Mouse (Mus musculus) kidney, embryonic 14.5 days (tissue): ENCODE results near the gene Slc6a2. TPM values are rescaled to one million over a fixed set of nuclear protein-coding genes. Genes with fewer than 3 reads are reported as not detected.

ENCODE experiments used
- ATAC-seq: fragments of 200-750 bp; cut with Nextera tagmentation; 2 replicates; pipeline ENCODE4 v1.8.0; 2017; ENCODE audit warnings: moderate number of reproducible peaks, mild to moderate bottlenecking, moderate TSS enrichment, moderate library complexity; ENCODE audit not compliant: low FRiP score, low TSS enrichment
- H3K27ac ChIP-seq: fragments of 300-500 bp; sonication (generic); 2 replicates; pipeline ENCODE4 v1.5.1; 2014; ENCODE audit warnings: low read depth, mild to moderate bottlenecking, low read length, moderate library complexity, mixed read lengths
- H3K27me3 ChIP-seq: fragments of 300-500 bp; sonication (generic); 2 replicates; pipeline ENCODE4 v1.6.1; 2014; ENCODE audit warnings: mild to moderate bottlenecking, low read length; ENCODE audit not compliant: control insufficient read depth, insufficient read depth
- H3K36me3 ChIP-seq: fragments of 300-500 bp; sonication (generic); 2 replicates; pipeline ENCODE4 v1.6.1; 2014; ENCODE audit warnings: low read length, mixed read lengths; ENCODE audit not compliant: control insufficient read depth, insufficient read depth
- H3K4me1 ChIP-seq: fragments of 300-500 bp; sonication (generic); 2 replicates; pipeline ENCODE4 v1.6.1; 2014; ENCODE audit warnings: low read length, mixed read lengths; ENCODE audit not compliant: control insufficient read depth, insufficient read depth
- H3K4me2 ChIP-seq: fragments of 300-500 bp; sonication (generic); replicated peaks from 2 replicates; pipeline ENCODE4 v1.6.1; 2014; ENCODE audit warnings: low read depth, mild to moderate bottlenecking, low read length
- H3K4me3 ChIP-seq: fragments of 300-500 bp; sonication (generic); 2 replicates; pipeline ENCODE4 v1.5.1; 2014; ENCODE audit warnings: mild to moderate bottlenecking, low read length
- H3K9ac ChIP-seq: fragments of 300-500 bp; sonication (generic); 2 replicates; pipeline ENCODE4 v1.6.1; 2014; ENCODE audit warnings: low read depth, mild to moderate bottlenecking, low read length, moderate library complexity
- H3K9me3 ChIP-seq: fragments of 300-500 bp; sonication (generic); 2 replicates; pipeline ENCODE4 v1.6.1; 2016; ENCODE audit warnings: low read length; ENCODE audit not compliant: control insufficient read depth
- WGBS: fragments of 180-500 bp; shearing (Covaris S2); extraction: QIAGEN DNeasy Blood & Tissue Kit; methylation state at CpG from one replicate; pipeline ENCODE4 v1.1.7; 2014; 5-methylcytosine and 5-hydroxymethylcytosine counted together
- polyA plus RNA-seq: library from polyadenylated mRNA; unstranded; fragments of >200 nt; fragmentation: Nextera tagmentation; extraction: Ambion mirVana; gene quantifications from 2 replicates; pipeline ENCODE4 v1.2.1, GENCODE M21; 2014

The Slc6a2 gene
- polyA plus RNA-seq, 1 experiment from 2014 or later: 0.03 TPM

DNA sequence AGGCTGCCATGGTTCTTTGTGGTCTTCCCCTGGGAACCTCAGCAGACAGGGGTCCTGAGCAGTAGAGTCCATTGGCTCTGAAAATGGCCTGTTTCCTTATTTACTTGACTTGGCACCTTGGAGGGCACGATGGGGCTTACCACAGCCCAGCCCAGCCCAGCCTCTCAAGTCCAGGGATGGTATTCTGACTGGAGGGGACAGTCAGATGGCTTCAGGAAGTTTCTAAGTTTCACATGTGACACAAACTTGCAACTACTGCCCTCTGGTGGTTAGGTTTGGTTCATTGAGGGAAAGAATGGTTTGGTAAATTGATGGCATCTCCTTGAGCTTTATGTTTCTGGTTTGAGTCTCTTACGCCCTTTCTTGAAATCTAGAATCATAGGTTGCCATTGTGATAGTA is 38.7 kb downstream of the Slc6a2 start:
- Histone ChIP-seq H3K9ac (no peak overlapping the region), H3K27ac (no peak overlapping the region), H3K36me3 (no peaks in the 10 kb centered on the region), H3K4me1 (no peaks in the 10 kb centered on the region), H3K4me2 (no peak overlapping the region), H3K27me3 (no peaks in the 10 kb centered on the region), H3K9me3 (no peaks in the 10 kb centered on the region), H3K4me3 (no peak overlapping the region)
- ATAC-seq: no peak
- WGBS: 48% methylated on average over 2 of the region's 2 CpGs

GRCm38 (mm10) chr8:93010286-93010685 is 50.4 kb downstream of the Slc6a2 start:
- Histone ChIP-seq H3K27ac (no peak overlapping the region), H3K4me3 (no peak overlapping the region), H3K9me3 (no peaks in the 10 kb centered on the region), H3K4me1 (no peaks in the 10 kb centered on the region), H3K27me3 (no peaks in the 10 kb centered on the region), H3K36me3 (no peaks in the 10 kb centered on the region), H3K9ac (no peak overlapping the region), H3K4me2 (no peak overlapping the region)
- 36% methylated on average over 5 of the region's 5 CpGs for WGBS
- no peak for ATAC-seq

DNA sequence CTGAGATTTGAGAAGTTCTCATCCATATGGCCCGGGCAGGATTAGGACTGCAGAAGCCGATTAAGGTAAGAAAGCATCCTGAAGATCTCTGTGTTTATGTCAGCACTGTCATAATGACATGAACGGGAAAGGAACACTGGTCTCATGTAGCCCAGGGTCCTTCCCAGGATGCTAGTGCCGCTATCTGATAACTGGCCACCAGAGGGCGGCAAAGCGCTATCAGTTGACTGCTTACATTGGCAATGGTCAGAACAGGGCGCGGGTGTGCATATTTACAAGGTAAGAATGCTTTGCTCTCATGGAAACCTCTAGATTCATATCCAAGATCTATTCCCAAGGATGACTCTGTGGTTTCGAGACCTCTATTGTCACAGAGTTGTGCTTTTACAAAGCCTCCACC is 51.6 kb downstream of the Slc6a2 start:
- H3K9ac ChIP-seq: no peak overlapping the region

GRCm38 (mm10) chr8:93012226-93012625 is 52.3 kb downstream of the Slc6a2 start:
- Histone ChIP-seq H3K4me3 (no peak overlapping the region), H3K27me3 (no peaks in the 10 kb centered on the region), H3K27ac (no peak overlapping the region), H3K4me1 (no peaks in the 10 kb centered on the region), H3K4me2 (no peak overlapping the region), H3K9me3 (no peaks in the 10 kb centered on the region), H3K9ac (no peak overlapping the region), H3K36me3 (no peaks in the 10 kb centered on the region)
- ATAC-seq: no peak
- WGBS: 76% methylated on average over 6 of the region's 6 CpGs

More for the DNA sequence above, 51.6 kb downstream of the Slc6a2 start:
- Histone ChIP-seq H3K9me3 (no peaks in the 10 kb centered on the region), H3K4me3 (no peak overlapping the region), H3K36me3 (no peaks in the 10 kb centered on the region), H3K27me3 (no peaks in the 10 kb centered on the region), H3K4me1 (no peaks in the 10 kb centered on the region), H3K4me2 (no peak overlapping the region), H3K27ac (no peak overlapping the region)
- whole genome bisulfite sequencing: 8% methylated on average over 9 of the region's 9 CpGs
- ATAC-seq: peak; percentile 82

- no peak for ATAC-seq
- no peak overlapping the region for H3K9ac ChIP-seq
- no peak overlapping the region for H3K4me2 ChIP-seq
- no peak overlapping the region for H3K27ac ChIP-seq
- no peaks in the 10 kb centered on the region for H3K27me3 ChIP-seq
- no peaks in the 10 kb centered on the region for H3K9me3 ChIP-seq
- no peaks in the 10 kb centered on the region for H3K36me3 ChIP-seq
- H3K4me3 ChIP-seq: no peak overlapping the region
- no peaks in the 10 kb centered on the region for H3K4me1 ChIP-seq
- WGBS: 81% methylated on average over 4 of the region's 4 CpGs
Observed at GRCm38 (mm10) chr8:93014300-93014699, 54.4 kb downstream of the Slc6a2 start.

DNA sequence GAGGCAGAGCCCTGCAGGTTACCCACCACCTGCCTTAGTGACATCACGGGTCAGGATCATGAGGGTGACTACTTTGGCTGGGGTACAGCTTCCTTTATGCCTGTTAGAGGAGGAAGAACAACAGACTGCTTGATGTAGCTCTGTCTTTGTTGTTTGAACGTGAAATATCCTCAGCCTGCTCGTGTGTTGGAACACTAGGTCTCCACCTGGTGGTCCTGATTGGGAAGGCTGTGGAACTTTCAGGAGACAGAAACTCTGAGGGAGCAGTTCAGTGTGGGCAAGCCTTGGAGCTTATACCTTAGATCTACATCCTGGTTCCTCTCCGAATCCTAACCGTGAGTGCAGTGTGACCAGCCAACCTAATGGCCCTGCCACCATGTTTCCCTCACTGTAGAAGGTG is 61.9 kb downstream of the Slc6a2 start:
- no peaks in the 10 kb centered on the region for H3K36me3 ChIP-seq
- WGBS: 70% methylated on average over 5 of the region's 5 CpGs
- H3K9me3 ChIP-seq: no peaks in the 10 kb centered on the region
- H3K4me1 ChIP-seq: no peaks in the 10 kb centered on the region
- no peak overlapping the region for H3K27ac ChIP-seq
- no peak overlapping the region for H3K4me2 ChIP-seq
- H3K4me3 ChIP-seq: no peak overlapping the region
- no peak for ATAC-seq
- no peaks in the 10 kb centered on the region for H3K27me3 ChIP-seq
- H3K9ac ChIP-seq: no peak overlapping the region

DNA sequence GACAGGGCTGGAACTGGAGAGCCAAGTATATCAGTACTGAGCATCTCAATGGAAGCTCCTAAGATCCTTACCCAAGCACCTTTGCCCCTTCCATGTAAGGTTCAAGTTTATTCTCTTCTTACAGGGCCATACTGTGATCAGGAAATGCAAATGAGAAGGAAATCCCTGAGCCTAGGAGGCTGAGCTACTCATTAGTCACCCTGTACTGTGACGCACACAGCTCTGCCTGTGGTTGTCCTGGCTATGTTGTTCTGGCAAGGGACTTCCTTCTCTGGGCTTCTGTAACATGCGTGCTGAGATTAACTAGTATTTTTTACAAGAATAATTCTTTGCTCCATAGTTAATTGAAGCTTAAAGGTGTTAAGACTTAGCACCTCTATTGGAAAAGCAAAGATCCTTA is 70.8 kb downstream of the Slc6a2 start:
- no peak overlapping the region for H3K4me2 ChIP-seq
- H3K9ac ChIP-seq: no peak overlapping the region
- 69% methylated on average over 2 of the region's 2 CpGs for WGBS
- H3K27me3 ChIP-seq: no peaks in the 10 kb centered on the region
- H3K4me1 ChIP-seq: no peaks in the 10 kb centered on the region
- no peaks in the 10 kb centered on the region for H3K9me3 ChIP-seq
- ATAC-seq: no peak
- no peak overlapping the region for H3K27ac ChIP-seq
- no peaks in the 10 kb centered on the region for H3K36me3 ChIP-seq
- H3K4me3 ChIP-seq: no peak overlapping the region

GRCm38 (mm10) chr8:93038831-93039230 is 79.0 kb downstream of the Slc6a2 start:
- no peak overlapping the region for H3K4me2 ChIP-seq
- H3K4me3 ChIP-seq: no peak overlapping the region
- no peak for ATAC-seq
- H3K9me3 ChIP-seq: no peaks in the 10 kb centered on the region
- H3K9ac ChIP-seq: no peak overlapping the region
- H3K27me3 ChIP-seq: no peaks in the 10 kb centered on the region
- no peaks in the 10 kb centered on the region for H3K36me3 ChIP-seq
- H3K4me1 ChIP-seq: no peaks in the 10 kb centered on the region
- 26% methylated on average over 2 of the region's 2 CpGs for WGBS
- no peak overlapping the region for H3K27ac ChIP-seq

GRCm38 (mm10) chr8:93040256-93040655 is 80.4 kb downstream of the Slc6a2 start:
- Histone ChIP-seq H3K9me3 (no peaks in the 10 kb centered on the region), H3K36me3 (no peaks in the 10 kb centered on the region), H3K4me1 (no peaks in the 10 kb centered on the region), H3K27ac (no peak overlapping the region), H3K4me3 (no peak overlapping the region), H3K9ac (no peak overlapping the region), H3K4me2 (no peak overlapping the region), H3K27me3 (no peaks in the 10 kb centered on the region)
- ATAC-seq: no peak
- WGBS: 79% methylated on average over 2 of the region's 2 CpGs
